Mouse (Mus musculus) spleen, adult 2 months (tissue): ENCODE measurements around the gene Btbd18.

Experiments used
- CTCF ChIP-seq: fragments of 200-500 bp; IDR thresholded peaks from 2 replicates; pipeline ENCODE4 v1.5.1; 2011; ENCODE audit warnings: mild to moderate bottlenecking, inconsistent platforms; ENCODE audit not compliant: insufficient read depth, insufficient read length, insufficient replicate concordance; ENCODE audit errors: extremely low read depth
- POLR2A ChIP-seq: fragments of 200-500 bp; IDR thresholded peaks from 2 replicates; pipeline ENCODE4 v1.6.1; 2011; ENCODE audit warnings: low read depth, low read length, inconsistent platforms

GRCm38 (mm10) chr2:84618914-84619313, 40.0 kb upstream of the Btbd18 start:
- TF ChIP-seq CTCF: no peak
- TF ChIP-seq POLR2A: no peak
